Mouse (Mus musculus) forebrain, postnatal 0 days (tissue): ENCODE measurements at regions not wholly inside any gene's neighbourhood (a gene's known extent, or its start where the extent isn't known, plus 50 kb on each side); places are given as distances from the start of the nearest gene placed in this dataset.
A peak's percentile ranks its signal among the peaks of the same experiment; 100 is the strongest.
"Not testable (repeated sequence)": the region's sequence is repeated elsewhere in the genome, so short reads cannot be mapped to it uniquely, and the experiment has no call there.

Experiments
- ATAC-seq: fragments of 200-750 bp; cut with Nextera tagmentation; 2 replicates; pipeline ENCODE4 v1.8.0; 2017; ENCODE audit warnings: mild to moderate bottlenecking, moderate library complexity
- DNase-seq: peaks from one replicate; pipeline ENCODE4 v3.0.0-alpha.2; 2015
- H3K27ac ChIP-seq: fragments of 300-500 bp; sonication (generic); 2 replicates; pipeline ENCODE4 v1.5.1; 2014; ENCODE audit warnings: low read depth, mild to moderate bottlenecking, antibody characterized with exemption, low read length, moderate library complexity, mixed read lengths
- H3K27me3 ChIP-seq: fragments of 300-500 bp; sonication (generic); 2 replicates; pipeline ENCODE4 v1.6.1; 2014; ENCODE audit warnings: mild to moderate bottlenecking, low read length, mixed read lengths; ENCODE audit not compliant: insufficient read depth
- H3K36me3 ChIP-seq: fragments of 300-500 bp; sonication (generic); 2 replicates; pipeline ENCODE4 v1.6.1; 2014; ENCODE audit warnings: mild to moderate bottlenecking, moderate library complexity; ENCODE audit not compliant: insufficient read depth
- H3K4me1 ChIP-seq: fragments of 300-500 bp; sonication (generic); 2 replicates; pipeline ENCODE4 v1.6.1; 2014; ENCODE audit warnings: antibody characterized with exemption; ENCODE audit not compliant: insufficient read depth
- H3K4me2 ChIP-seq: fragments of 300-500 bp; sonication (generic); 2 replicates; pipeline ENCODE4 v1.6.1; 2014; ENCODE audit warnings: low read depth, mild to moderate bottlenecking, moderate library complexity
- H3K4me3 ChIP-seq: fragments of 300-500 bp; sonication (generic); 2 replicates; pipeline ENCODE4 v1.5.1; 2014; ENCODE audit warnings: low read depth, low read length, mixed read lengths
- H3K9ac ChIP-seq: fragments of 300-500 bp; sonication (generic); 2 replicates; pipeline ENCODE4 v1.6.1; 2014; ENCODE audit warnings: mild to moderate bottlenecking
- H3K9me3 ChIP-seq: fragments of 300-500 bp; sonication (generic); 2 replicates; pipeline ENCODE4 v1.6.1; 2016; ENCODE audit warnings: low read length
- CTCF ChIP-seq: sonication (generic); IDR thresholded peaks from 2 replicates; pipeline ENCODE4 v1.5.1; 2016; ENCODE audit warnings: antibody characterized with exemption, control low read depth, low read depth
- WGBS: fragments of 180-500 bp; shearing (Covaris S2); extraction: QIAGEN DNeasy Blood & Tissue Kit; methylation state at CpG from one replicate; pipeline ENCODE4 v1.1.7; 2014; 5-methylcytosine and 5-hydroxymethylcytosine counted together

GRCm38 (mm10) chr8:59715430-59715829 lies 787.6 kb downstream of the Gm10283 start:
- not testable (repeated sequence) for H3K27me3 ChIP-seq, H3K9ac ChIP-seq, H3K36me3 ChIP-seq, DNase-seq, H3K9me3 ChIP-seq, H3K4me3 ChIP-seq, ATAC-seq, H3K4me1 ChIP-seq, H3K4me2 ChIP-seq, H3K27ac ChIP-seq
- 88% methylated on average over 4 of the region's 5 CpGs for WGBS

- H3K9me3 ChIP-seq = no peaks in the 10 kb centered on the region
- 83% methylated on average over 6 of the region's 6 CpGs for WGBS
- no peak for TF ChIP-seq CTCF
These were observed 791.5 kb upstream of the Galntl6 start for GRCm38 (mm10) chr8:59703947-59704346.

More at GRCm38 (mm10) chr8:59703947-59704346, 791.5 kb upstream of the Galntl6 start:
- Histone ChIP-seq H3K27me3 (no peaks in the 10 kb centered on the region), H3K4me3 (no peak overlapping the region), H3K4me2 (no peak overlapping the region), H3K36me3 (no peaks in the 10 kb centered on the region), H3K4me1 (no peaks in the 10 kb centered on the region), H3K27ac (no peak overlapping the region), H3K9ac (no peak overlapping the region)
- DNase-seq (peak; percentile 1), ATAC-seq (no peak)
